Mouse (Mus musculus): Measurements from ENCODE around the gene Olfr155.

DNA sequence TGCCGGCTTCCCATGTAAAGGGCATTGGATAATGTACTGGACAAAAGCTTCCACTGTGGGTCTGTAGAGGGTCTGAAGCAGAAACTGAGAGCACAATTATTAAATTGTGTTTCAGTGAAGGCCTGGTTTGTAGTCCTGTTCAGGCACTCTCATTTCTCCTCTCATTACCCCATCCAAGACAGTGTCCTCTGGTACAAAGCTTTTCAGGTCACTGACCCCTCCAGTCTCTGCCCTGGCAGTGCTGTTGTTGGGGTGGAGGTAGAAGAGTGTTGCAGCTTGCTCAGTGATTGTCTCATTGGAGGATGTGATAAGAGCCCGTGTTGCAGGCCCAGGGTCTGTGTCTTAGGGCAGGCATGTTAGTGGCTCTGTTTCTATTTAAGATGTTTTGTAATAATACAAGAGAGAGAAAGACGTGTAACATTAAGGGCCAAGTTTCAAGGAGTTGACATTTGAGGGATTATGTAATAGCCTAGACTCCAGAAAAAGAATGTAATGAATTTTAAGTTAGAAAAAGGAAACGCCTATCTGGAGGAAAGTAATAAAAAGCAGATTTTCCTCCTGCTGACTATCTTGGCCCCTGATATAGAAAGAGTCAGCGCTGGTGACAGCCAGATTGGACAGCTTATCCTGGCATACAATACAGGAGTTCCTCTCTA is 26.9 kb downstream of the Olfr155 start:
- no peak for TF ChIP-seq GATA1 (IDR thresholded peaks at IDR 0.05; ENCODE audit: borderline replicate concordance, low read length)
- no peak for TF ChIP-seq FLI1 (IDR thresholded peaks at IDR 0.05; ENCODE audit: low read length)

Data from megakaryocyte, embryonic 14.5 days (primary cell).